Mouse (Mus musculus): ENCODE data around the gene Cd27. TPM values are rescaled to one million over a fixed set of nuclear protein-coding genes. Genes with fewer than 3 reads are reported as not detected.
A peak's percentile ranks its signal among the peaks of the same experiment; 100 is the strongest.

Cd27 gene
- total RNA-seq, 1 experiment: 0.22 TPM

GRCm38 (mm10) chr6:125232045-125232437, 4.8 kb downstream of the Cd27 start:
- peaks cover 3 to 17% of the 10 kb centered on the region in 2 experiments; a peak in 3 of 4 replicates for H3K4me1 ChIP-seq (ENCODE audit: control insufficient read depth in 2 of 2, insufficient read depth in 2 of 2, low read length in 2 of 2, poor library complexity in 1 of 2)
- 0 out of 2 replicates have a peak overlapping the region, but pooled peaks have one; percentile 79 for H3K9ac ChIP-seq (ENCODE audit: insufficient read depth, low read depth, low read length, poor library complexity, severe bottlenecking)
- H3K27ac ChIP-seq (ENCODE audit: insufficient read depth, low read depth, low read length, poor library complexity, severe bottlenecking): no peak overlapping the region
- H3K4me3 ChIP-seq (ENCODE audit: insufficient read depth in 1 of 2, low read depth in 1 of 2, low read length in 2 of 2, poor library complexity in 1 of 2, severe bottlenecking in 1 of 2): peak overlapping the region; percentile 53 to 60; a peak in 3 of 4 replicates
- H3K36me3 ChIP-seq (ENCODE audit: control insufficient read depth, insufficient read depth, low read length, poor library complexity, severe bottlenecking): no peaks in the 10 kb centered on the region
- DNase-seq (ENCODE audit: low read depth, low spot score): no peak
- in situ Hi-C loops (cut with MboI; ENCODE audit: low sequenced_read_pairs in 2 of 2, unreplicated experiment in 2 of 2): no loop called here
- no peaks in the 10 kb centered on the region for H3K9me3 ChIP-seq (ENCODE audit: control insufficient read depth, insufficient read depth, low read depth, low read length)
- TF ChIP-seq ZNF384 (IDR thresholded peaks at IDR 0.05; ENCODE audit: low read depth, low read length): no peak
- TF ChIP-seq CHD2 (IDR thresholded peaks at IDR 0.05; ENCODE audit: low read depth, low read length): no peak
- no peak for TF ChIP-seq HCFC1 (IDR thresholded peaks at IDR 0.05; ENCODE audit: borderline replicate concordance, insufficient read depth, low read length)
- TF ChIP-seq ZC3H11A (IDR thresholded peaks at IDR 0.05; ENCODE audit: borderline replicate concordance, low read depth, low read length): no peak
- no peak for TF ChIP-seq MAFK (IDR thresholded peaks at IDR 0.05; ENCODE audit: insufficient read depth, low read depth, low read length)

- H3K4me1 ChIP-seq (ENCODE audit: control insufficient read depth in 2 of 2, insufficient read depth in 2 of 2, low read length in 2 of 2, poor library complexity in 1 of 2): peaks cover 3 to 17% of the 10 kb centered on the region in 2 experiments; a peak in 3 of 4 replicates
- H3K9me3 ChIP-seq (ENCODE audit: control insufficient read depth, insufficient read depth, low read depth, low read length): no peaks in the 10 kb centered on the region
- H3K36me3 ChIP-seq (ENCODE audit: control insufficient read depth, insufficient read depth, low read length, poor library complexity, severe bottlenecking): no peaks in the 10 kb centered on the region
- H3K4me3 ChIP-seq (ENCODE audit: insufficient read depth in 1 of 2, low read depth in 1 of 2, low read length in 2 of 2, poor library complexity in 1 of 2, severe bottlenecking in 1 of 2): peak within 1 kb of the TSS; percentile 53 to 60
- TF ChIP-seq ZNF384 (IDR thresholded peaks at IDR 0.05; ENCODE audit: low read depth, low read length): 0 out of 2 replicates have a peak, but pooled peaks have one; percentile 26
- no peak for TF ChIP-seq HCFC1 (IDR thresholded peaks at IDR 0.05; ENCODE audit: borderline replicate concordance, insufficient read depth, low read length)
- TF ChIP-seq ZC3H11A (IDR thresholded peaks at IDR 0.05; ENCODE audit: borderline replicate concordance, low read depth, low read length): no peak
- TF ChIP-seq CHD2 (IDR thresholded peaks at IDR 0.05; ENCODE audit: low read depth, low read length): no peak
- TF ChIP-seq MAFK (IDR thresholded peaks at IDR 0.05; ENCODE audit: insufficient read depth, low read depth, low read length): no peak
- peak within 1 kb of the TSS; percentile 79 for H3K9ac ChIP-seq (ENCODE audit: insufficient read depth, low read depth, low read length, poor library complexity, severe bottlenecking)
- peak; percentile 30 for DNase-seq (ENCODE audit: low read depth, low spot score)
- in situ Hi-C loops (cut with MboI; ENCODE audit: low sequenced_read_pairs in 2 of 2, unreplicated experiment in 2 of 2): no loop called here
- H3K27ac ChIP-seq (ENCODE audit: insufficient read depth, low read depth, low read length, poor library complexity, severe bottlenecking): peak within 1 kb of the TSS; percentile 40; the same call in 1 of the 2 replicates
Measured at GRCm38 (mm10) chr6:125231117-125232044, 5.4 kb downstream of the Cd27 start, which contains the start of gene Tapbpl. Tapbpl (minus strand) TSS chr6:125231860.

GRCm38 (mm10) chr6:125230571-125230970, 6.2 kb downstream of the Cd27 start:
- Histone ChIP-seq H3K4me1 (ENCODE audit: control insufficient read depth in 2 of 2, insufficient read depth in 2 of 2, low read length in 2 of 2, poor library complexity in 1 of 2) (peaks cover 3 to 14% of the 10 kb centered on the region in 2 experiments; a peak in 3 of 4 replicates), H3K36me3 (ENCODE audit: control insufficient read depth, insufficient read depth, low read length, poor library complexity, severe bottlenecking) (no peaks in the 10 kb centered on the region), H3K9ac (ENCODE audit: insufficient read depth, low read depth, low read length, poor library complexity, severe bottlenecking) (no peak overlapping the region), H3K4me3 (ENCODE audit: insufficient read depth in 1 of 2, low read depth in 1 of 2, low read length in 2 of 2, poor library complexity in 1 of 2, severe bottlenecking in 1 of 2) (no peak overlapping the region), H3K27ac (ENCODE audit: insufficient read depth, low read depth, low read length, poor library complexity, severe bottlenecking) (no peak overlapping the region), H3K9me3 (ENCODE audit: control insufficient read depth, insufficient read depth, low read depth, low read length) (no peaks in the 10 kb centered on the region)
- in situ Hi-C loops (cut with MboI; ENCODE audit: low sequenced_read_pairs in 2 of 2, unreplicated experiment in 2 of 2): no loop called here
- TF ChIP-seq HCFC1 (IDR thresholded peaks at IDR 0.05; ENCODE audit: borderline replicate concordance, insufficient read depth, low read length): no peak
- TF ChIP-seq MAFK (IDR thresholded peaks at IDR 0.05; ENCODE audit: insufficient read depth, low read depth, low read length): no peak
- TF ChIP-seq ZC3H11A (IDR thresholded peaks at IDR 0.05; ENCODE audit: borderline replicate concordance, low read depth, low read length): no peak
- TF ChIP-seq ZNF384 (IDR thresholded peaks at IDR 0.05; ENCODE audit: low read depth, low read length): no peak
- TF ChIP-seq CHD2 (IDR thresholded peaks at IDR 0.05; ENCODE audit: low read depth, low read length): no peak
- no peak for DNase-seq (ENCODE audit: low read depth, low spot score)

GRCm38 (mm10) chr6:125225518-125226115, 11.2 kb downstream of the Cd27 start:
- H3K9ac ChIP-seq (ENCODE audit: insufficient read depth, low read depth, low read length, poor library complexity, severe bottlenecking): no peak overlapping the region
- DNase-seq (ENCODE audit: low read depth, low spot score): no peak
- no peaks in the 10 kb centered on the region for H3K36me3 ChIP-seq (ENCODE audit: control insufficient read depth, insufficient read depth, low read length, poor library complexity, severe bottlenecking)
- H3K4me1 ChIP-seq (ENCODE audit: control insufficient read depth in 2 of 2, insufficient read depth in 2 of 2, low read length in 2 of 2, poor library complexity in 1 of 2): peaks cover 0 to 4% of the 10 kb centered on the region in 2 experiments; a peak in 1 of 4 replicates
- in situ Hi-C loops (cut with MboI; ENCODE audit: low sequenced_read_pairs in 2 of 2, unreplicated experiment in 2 of 2): no loop called here
- H3K4me3 ChIP-seq (ENCODE audit: insufficient read depth in 1 of 2, low read depth in 1 of 2, low read length in 2 of 2, poor library complexity in 1 of 2, severe bottlenecking in 1 of 2): no peak overlapping the region
- H3K9me3 ChIP-seq (ENCODE audit: control insufficient read depth, insufficient read depth, low read depth, low read length): no peaks in the 10 kb centered on the region
- H3K27ac ChIP-seq (ENCODE audit: insufficient read depth, low read depth, low read length, poor library complexity, severe bottlenecking): no peak overlapping the region
- TF ChIP-seq HCFC1 (IDR thresholded peaks at IDR 0.05; ENCODE audit: borderline replicate concordance, insufficient read depth, low read length) (no peak), ZC3H11A (IDR thresholded peaks at IDR 0.05; ENCODE audit: borderline replicate concordance, low read depth, low read length) (no peak), MAFK (IDR thresholded peaks at IDR 0.05; ENCODE audit: insufficient read depth, low read depth, low read length) (no peak), CHD2 (IDR thresholded peaks at IDR 0.05; ENCODE audit: low read depth, low read length) (no peak), ZNF384 (IDR thresholded peaks at IDR 0.05; ENCODE audit: low read depth, low read length) (no peak)
